Mouse (Mus musculus) monocyte, adult 2 months (primary cell): ENCODE data around the gene Borcs6.
"Not testable (repeated sequence)": the region's sequence is repeated elsewhere in the genome, so short reads cannot be mapped to it uniquely, and the experiment has no call there.

Experiments used
- DNase-seq, 2 experiments: peaks; one replicate each; pipeline ENCODE4 v3.0.0; 2022; ENCODE audit warnings: low spot score in 2 of 2, low read depth in 1 of 2

The Borcs6 gene

GRCm38 (mm10) chr11:69059357-69059974, at the start of gene Borcs6:
Gene Borcs6 (plus strand): TSS chr11:69059717.
- DNase-seq: peak; percentile 83 to 86

DNA sequence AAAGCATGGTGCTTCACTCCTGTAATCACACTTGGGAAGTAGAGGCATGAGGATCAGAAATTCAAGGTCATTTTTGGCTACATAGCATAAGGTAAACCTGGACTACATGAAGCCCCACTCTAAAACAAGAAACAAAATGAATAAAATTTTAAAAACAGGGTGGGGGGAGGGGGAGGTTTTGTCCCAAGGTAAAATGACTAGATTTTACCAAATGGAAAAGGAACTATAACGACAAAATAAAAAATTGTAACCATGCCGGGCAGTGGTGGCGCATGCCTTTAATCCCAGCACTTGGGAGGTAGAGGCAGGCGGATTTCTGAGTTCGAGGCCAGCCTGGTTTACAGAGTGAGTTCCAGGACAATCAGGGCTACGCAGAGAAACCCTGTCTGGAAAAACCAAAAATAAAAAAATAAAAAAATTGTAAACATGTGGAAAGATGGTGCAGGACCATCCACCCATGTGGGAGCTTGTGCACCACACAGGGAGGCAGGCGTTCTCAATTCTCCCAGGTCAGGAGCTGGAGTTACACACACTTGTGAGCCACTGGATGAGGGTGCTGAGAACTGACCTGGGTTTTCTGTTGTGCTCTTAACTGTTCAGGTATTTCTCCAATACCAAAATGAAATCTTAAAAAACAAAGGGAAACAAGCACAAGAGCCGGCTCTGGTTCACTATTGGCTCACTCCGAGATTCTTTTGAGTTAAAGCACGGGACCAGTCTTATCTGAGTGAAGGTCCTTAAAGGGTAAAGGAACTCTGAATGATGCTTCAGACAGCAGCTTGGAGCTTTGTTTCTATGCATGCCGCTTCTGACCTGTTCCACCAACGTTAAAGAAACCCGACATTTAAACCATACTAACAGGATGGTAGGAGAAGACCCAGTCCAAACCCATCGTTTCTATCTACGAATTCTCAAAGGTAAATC, 48.9 kb upstream of the Borcs6 start:
- DNase-seq: no peak

GRCm38 (mm10) chr11:69011445-69011844, 48.1 kb upstream of the Borcs6 start:
- not testable (repeated sequence) for DNase-seq

DNA sequence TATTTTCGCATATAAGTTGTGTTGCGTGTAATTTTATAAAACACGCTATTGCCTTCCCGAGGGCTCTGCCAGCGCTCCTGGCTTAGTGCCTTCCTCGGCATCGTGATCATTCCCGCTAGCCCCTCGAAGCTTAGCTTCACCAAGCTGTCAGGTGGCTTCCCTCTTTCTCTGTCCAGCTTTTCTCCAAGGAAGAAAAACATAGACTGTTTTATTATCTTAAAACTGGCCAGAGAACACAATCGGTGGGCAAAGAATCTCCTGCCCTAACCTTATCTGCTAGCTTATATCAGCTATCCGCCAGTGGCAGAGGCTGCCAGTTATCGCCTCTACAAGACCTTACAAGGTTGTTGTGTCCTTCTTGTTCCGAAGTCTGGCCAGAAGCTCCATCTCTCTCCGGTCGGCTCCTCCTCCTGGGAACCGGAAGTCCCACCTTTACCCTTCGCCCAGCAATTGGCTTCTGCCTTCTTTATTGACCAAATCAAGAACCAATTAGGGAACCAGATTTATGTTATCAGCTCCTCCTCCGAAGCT, 47.4 kb upstream of the Borcs6 start:
- peak; percentile 68 to 77 for DNase-seq

DNA sequence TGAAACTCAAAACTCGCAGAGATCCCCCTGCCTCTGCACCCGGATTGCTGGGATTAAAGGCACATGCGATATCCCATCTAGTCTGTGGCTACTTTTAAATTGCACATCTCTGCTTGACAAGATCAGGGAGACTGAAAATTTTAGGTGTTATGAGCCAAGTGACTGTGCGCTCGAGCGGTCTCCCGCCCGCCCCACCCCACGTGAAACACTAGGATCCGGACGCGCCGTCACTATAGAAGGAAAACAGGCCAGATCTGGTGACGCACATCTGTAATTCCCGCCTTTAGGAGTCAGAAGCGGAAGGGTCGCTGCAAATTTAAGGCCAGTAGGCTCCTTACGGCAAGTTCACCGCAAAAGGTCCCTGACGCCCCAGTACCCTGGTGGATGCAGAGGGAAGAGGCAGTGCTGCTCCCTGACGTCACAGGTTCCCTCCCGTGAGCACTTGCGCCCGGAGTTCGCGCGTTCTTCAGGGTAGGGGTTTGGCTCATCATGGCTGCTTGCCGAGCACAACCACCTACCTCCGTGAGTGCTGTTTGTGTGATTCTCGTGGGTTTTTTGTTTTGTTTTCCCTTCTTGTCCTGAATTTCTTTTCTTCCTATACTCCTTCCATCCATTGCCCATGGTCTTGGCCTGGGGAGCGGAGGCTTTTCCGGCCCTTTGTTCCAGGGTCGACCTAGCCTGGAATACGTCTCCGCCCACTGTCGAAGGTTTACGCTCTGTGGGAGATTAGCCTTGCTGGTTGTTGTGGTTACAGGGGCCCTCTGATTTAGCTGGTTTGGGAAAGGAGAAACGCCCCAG, 43.7 kb upstream of the Borcs6 start, which contains the start of gene Ctc1:
Gene Ctc1 (plus strand): TSS at position 268 of the 798 bp plus-strand sequence.
- DNase-seq: peak; percentile 82 to 88

DNA sequence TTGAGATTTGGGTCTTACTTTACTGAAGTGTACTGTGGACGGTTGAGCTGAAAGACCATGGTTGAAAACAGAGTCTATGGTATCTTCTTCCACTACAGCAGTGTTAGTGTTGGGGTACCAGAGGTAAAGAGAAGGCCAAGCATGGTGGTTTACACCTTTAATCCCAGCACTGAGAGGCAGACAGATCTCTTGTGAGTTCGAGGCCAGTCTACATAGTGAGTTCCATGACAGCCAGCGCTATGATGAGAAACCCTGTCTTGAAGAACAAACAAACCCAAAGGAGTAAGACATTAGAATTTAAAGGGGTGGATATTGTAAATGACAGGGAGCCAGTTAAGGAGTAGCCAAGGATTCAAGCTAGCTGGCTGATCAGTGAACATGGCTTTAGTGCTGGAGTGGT, 42.8 kb upstream of the Borcs6 start:
- no peak for DNase-seq

DNA sequence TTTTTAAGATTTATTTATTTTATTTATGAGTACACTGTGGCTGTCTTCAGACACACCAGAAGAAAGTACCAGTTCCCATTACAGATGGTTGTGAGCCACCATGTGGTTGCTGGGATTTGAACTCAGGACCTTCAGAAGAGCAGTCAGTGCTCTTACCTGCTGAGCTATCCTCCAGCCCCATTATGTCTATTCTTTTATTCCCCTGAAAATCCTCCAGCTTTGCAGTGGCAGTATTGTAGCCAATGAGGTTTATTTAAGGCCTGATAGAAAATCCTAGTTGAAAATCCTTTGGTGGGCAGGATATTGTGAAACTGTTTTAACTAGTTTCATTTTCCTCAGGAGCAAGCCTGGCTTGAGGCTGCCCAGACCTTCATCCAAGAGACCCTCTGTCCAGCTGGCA, 38.8 kb upstream of the Borcs6 start:
- DNase-seq: no peak

- DNase-seq: no peak
These were observed 33.0 kb upstream of the Borcs6 start for GRCm38 (mm10) chr11:69026562-69026961.

DNA sequence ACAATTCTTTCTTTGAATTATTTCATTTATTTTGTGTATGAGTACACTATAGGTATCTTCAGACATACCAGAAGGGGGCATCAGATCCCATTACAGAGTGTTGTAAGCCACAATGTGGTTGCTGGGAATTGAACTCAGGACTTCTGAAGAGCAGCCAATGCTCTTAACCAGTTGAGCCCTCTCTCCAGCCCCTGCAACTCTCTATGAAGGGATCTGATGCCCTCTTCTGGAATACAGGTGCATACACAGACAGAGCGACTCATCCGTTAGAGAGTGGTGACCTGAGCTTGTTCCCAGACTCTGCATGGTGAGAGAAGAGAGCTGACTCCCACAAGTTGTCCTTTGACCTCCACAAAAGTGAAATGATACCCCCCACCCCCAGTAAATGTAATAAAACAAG, 30.7 kb upstream of the Borcs6 start:
- DNase-seq: no peak

GRCm38 (mm10) chr11:69033552-69033951, 26.0 kb upstream of the Borcs6 start:
- no peak for DNase-seq

DNA sequence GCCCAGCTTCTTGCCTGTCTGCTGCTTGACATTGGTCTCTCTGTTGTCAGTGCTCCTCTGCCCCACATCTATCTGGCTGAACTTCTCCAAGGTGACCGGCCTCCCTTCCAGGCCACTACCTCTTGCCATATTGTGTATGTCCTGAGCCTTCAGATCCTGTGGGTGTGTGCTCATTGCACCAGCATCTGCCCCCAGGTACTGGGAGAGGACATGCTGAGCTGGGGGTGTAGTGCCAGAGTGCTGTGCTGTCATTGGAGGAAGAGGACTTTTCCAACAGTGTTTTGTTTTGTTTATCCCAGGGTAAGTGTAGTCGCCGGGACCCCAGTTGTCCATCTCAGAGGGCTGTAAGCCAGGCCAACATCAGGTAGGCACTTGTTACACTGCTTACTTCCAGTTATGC, 24.9 kb upstream of the Borcs6 start:
- DNase-seq: no peak

DNA sequence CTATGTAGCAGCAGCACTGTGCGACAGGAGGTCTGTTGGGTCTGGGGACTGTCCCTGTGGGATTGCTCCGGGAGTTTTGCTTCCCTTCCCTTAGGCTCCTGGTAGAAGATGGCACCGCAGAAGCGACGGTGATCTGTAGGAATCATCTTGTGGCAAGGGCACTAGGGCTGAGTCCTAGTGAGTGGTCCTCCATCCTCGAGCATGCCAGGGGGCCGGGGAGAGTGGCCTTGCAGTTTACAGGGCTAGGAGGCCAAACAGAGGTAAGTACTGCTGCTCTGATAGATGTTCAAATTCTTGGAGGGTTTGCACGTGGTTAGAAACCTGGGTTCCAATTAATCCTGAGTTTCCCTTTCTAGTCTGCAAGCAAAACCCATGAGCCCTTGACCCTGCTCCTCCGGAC, 24.1 kb upstream of the Borcs6 start:
- no peak for DNase-seq

DNA sequence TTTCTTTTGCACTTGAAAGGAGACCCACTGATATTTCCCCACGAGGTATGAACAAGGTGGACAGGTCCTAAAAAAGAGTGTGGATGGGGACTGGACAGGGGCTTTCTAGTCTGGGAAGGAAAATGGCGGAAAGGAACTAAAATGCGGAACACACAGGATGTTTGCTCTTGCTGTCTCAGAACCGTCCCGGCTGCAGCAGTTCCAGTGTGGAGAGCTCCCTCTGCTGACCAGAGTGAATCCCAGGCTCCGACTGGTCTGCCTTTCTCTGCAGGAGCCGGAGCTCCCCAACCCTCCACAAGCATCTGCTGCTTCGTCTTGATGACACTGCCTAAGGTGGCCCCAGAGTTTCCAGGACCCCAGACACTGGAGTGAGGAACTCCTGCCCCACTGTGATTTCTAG, 23.7 kb upstream of the Borcs6 start:
- DNase-seq: peak; percentile 81 to 84

DNA sequence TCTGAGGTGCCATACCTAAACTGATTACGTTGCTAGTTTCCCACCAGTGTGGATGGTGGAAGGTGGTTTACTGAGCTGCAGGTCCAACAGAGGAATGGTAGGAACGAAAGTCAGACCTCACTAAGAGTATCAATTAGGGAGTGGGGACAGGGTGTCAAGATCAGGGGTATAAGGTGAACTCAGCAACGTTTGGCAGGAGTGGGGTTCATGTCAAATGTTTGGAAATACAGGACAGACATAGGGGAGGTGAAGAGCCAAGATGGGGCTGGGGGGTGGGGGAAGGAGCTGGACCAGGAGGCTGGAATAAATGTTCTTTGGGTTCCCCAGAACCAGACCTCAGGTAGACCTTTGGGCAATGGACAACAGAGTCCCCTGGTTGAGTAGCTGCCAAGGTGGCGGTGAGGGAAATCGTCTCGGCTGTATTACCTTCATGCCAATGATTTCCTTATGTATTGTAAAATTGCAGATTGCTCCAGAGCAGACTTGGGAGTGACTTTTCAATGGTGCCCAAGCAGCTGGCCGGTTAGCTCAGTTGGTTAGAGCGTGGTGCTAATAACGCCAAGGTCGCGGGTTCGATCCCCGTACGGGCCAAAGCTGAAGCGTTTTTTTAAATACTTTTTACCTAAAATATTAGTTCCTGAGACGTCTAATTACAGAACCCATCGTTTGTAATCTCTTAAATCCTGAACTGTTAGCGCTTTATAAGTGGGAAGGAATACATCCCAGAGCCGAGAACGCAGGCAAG, 22.9 kb upstream of the Borcs6 start:
- DNase-seq: peak; percentile 66 to 81

- peak in 1 of 2 experiments; percentile 73 for DNase-seq
These were observed 22.1 kb upstream of the Borcs6 start for GRCm38 (mm10) chr11:69037231-69038061.

DNA sequence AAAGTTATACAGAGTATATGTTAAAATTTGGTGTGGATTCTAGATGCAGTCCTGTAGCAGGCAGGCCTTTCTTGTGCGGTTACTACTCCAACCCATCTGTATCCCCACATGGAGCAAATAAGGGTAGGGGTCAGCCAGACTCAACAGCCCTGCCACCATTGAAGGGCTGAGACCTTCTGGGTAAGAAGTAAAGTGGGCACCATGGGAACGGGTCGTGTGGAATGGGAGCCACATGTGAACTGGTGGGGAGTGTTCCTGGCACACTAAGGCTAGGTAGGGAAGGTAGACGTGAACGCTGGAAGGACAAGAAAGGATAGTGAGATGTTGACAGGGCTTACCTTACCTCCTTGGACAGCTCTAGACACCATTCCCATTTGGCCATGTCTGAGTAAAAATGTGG, 21.3 kb upstream of the Borcs6 start:
- DNase-seq: no peak

DNA sequence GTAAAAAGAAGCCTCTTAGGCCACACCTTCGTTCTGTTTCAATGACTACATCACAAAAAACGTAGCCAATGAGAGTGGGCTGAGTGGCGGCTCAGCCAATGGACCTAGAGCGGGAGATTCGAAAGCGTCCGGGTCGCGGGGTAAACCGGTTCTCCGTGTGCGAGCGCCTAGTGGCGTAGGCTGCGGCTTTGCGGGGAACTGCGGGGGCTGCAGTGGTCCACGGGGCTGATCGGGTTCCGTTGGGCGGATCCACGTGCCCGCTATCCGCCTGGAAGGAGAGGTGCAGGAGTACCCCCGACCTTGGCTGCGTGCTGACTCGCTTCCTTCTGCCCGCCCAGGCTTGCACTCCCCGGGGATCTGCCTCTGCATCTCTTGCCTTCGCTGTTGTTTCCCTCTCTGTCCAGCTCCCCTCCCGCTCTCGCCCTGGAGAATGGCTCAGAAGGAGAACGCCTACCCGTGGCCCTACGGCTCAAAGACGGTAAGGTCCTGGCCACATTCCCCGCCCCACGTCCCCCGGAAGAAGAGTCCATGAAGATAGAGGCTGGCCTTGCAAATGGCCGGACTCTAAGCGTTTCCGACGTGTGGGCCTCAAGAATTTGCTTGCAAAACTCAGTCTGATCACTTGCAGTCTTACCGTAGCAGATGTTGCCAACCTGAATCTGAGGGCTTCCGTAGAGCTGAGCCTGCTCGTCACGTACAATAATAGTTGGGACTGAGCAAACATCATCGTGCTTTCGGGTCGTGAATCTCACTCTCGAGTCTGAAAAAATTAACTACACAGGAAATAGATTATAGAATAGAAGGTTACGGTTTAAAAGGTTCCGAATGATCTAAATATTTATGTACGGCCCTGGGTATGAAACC, 13.8 kb upstream of the Borcs6 start, which contains the start of gene Aurkb:
Gene Aurkb (plus strand): TSS at position 117 of the 864 bp plus-strand sequence.
- DNase-seq: peak in 1 of 2 experiments; percentile 52

DNA sequence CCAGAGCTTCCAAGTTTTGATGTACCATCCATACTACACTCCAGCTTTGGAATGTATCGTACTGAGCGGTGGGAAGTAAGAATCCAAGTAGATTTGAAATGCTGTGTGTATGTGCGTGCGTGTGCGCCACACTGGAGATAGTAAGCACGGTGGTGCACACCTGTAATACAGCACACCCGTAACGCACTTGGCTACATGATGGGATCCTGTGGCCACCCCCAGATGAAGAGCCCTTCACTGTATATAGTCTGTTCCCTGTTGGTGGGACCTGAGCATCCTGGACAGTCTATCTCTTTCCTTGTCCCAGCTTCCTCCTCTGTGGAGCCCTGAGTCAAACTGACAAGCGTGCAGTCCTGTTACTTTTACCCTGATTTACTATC, 13.1 kb upstream of the Borcs6 start:
- no peak for DNase-seq

DNA sequence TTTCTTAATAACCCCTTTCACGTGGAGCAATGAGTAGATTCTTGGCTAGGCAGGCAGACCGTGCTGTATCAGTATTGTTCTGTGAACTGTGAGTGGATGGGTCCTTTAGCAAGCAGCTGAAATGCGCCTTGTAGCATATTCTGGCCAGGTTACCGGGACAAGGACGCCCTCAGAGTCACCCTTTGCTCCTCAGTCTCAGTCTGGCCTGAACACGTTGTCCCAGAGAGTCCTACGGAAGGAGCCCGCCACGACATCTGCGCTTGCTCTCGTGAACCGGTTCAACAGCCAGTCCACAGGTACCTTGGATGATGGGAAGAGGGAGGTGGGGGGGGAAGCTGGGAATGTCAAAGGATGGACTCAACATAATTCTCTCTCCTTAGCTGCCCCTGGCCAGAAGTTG, 11.9 kb upstream of the Borcs6 start:
- no peak for DNase-seq
